Mouse (Mus musculus): ENCODE measurements at regions not wholly inside any gene's neighbourhood (a gene's known extent, or its start where the extent isn't known, plus 50 kb on each side); places are given as distances from the start of the nearest gene placed in this dataset.

DNA sequence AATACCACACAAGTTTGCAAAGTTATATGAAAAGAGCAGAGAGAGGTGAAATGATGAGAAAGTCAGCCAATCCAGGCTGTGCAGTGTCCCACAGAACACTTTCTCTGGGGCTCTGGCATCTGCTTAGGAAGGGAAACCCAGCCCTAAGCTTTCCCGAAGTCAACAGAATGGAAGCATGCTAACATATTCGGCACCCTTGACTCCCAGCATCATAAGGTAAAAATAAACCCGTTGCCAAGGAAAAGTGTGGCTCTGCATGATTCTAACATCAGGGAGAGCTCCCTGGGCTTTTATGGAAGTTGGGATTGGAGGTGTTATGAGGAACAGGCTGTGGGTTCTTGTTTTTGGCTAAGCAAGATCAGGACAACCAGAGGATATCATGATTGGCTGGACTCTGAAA, 74.8 kb downstream of the Kcnf1 start:
- TF ChIP-seq TBP (IDR thresholded peaks at IDR 0.05; ENCODE audit: low read depth, low read length) (no peak), CTCF (IDR thresholded peaks at IDR 0.05 in 2 of 3, conservative IDR thresholded peaks at IDR 0.05 in 1 of 3; ENCODE audit: control insufficient read depth in 1 of 3, insufficient read depth in 1 of 3, low read depth in 2 of 3, low read length in 3 of 3, poor library complexity in 1 of 3, severe bottlenecking in 1 of 3) (no peak), POLR2AphosphoS2 (IDR thresholded peaks at IDR 0.05; ENCODE audit: low read length) (no peak), KAT2A (conservative IDR thresholded peaks at IDR 0.05; ENCODE audit: low read depth, low read length) (no peak), MAX (IDR thresholded peaks at IDR 0.05; ENCODE audit: low read length) (no peak), ZNF384 (IDR thresholded peaks at IDR 0.05; ENCODE audit: low read depth, low read length) (no peak), POLR2A (IDR thresholded peaks at IDR 0.05; ENCODE audit: control insufficient read depth in 1 of 2, insufficient read depth in 1 of 2, low read depth in 1 of 2, low read length in 2 of 2, poor library complexity in 1 of 2) (no peak), GATA1 (IDR thresholded peaks at IDR 0.05; ENCODE audit: low read depth, low read length) (no peak), CHD2 (IDR thresholded peaks at IDR 0.05; ENCODE audit: low read length) (no peak), EP300 (IDR thresholded peaks at IDR 0.05; ENCODE audit: low read depth in 1 of 2, low read length in 2 of 2) (no peak), USF2 (IDR thresholded peaks at IDR 0.05; ENCODE audit: borderline replicate concordance in 1 of 2, insufficient read depth in 1 of 2, low read depth in 1 of 2, low read length in 2 of 2) (no peak), E2F4 (IDR thresholded peaks at IDR 0.05; ENCODE audit: borderline replicate concordance, low read depth, low read length) (no peak), TAL1 (IDR thresholded peaks at IDR 0.05; ENCODE audit: low read length) (no peak), ELF1 (IDR thresholded peaks at IDR 0.05; ENCODE audit: low read depth, low read length) (no peak)

All from MEL (cell line).